Mouse (Mus musculus): ENCODE measurements around the gene Ddr1. TPM values are rescaled to one million over a fixed set of nuclear protein-coding genes. Genes with fewer than 3 reads are reported as not detected.

Gene Ddr1
- total RNA-seq, 2 experiments from 2014 or later: 40.1 to 44.1 TPM

- intact Hi-C loops (cut with DNase I): loop anchor here (1.0 to 5.0 kb wide), 3 partner anchors 19 to 89 kb away; no protein-coding TSS in a partner anchor
- peak; percentile 91 to 95 for DNase-seq
These were observed 21.1 kb upstream of the Ddr1 start for GRCm38 (mm10) chr17:35725286-35726232.

- intact Hi-C loops (cut with DNase I): no loop called here
- DNase-seq: no peak
These were observed 17.3 kb upstream of the Ddr1 start for GRCm38 (mm10) chr17:35721676-35722075.

GRCm38 (mm10) chr17:35720340-35720727 is 15.9 kb upstream of the Ddr1 start:
- intact Hi-C loops (cut with DNase I): no loop called here
- DNase-seq: peak; percentile 38 to 66

- intact Hi-C loops (cut with DNase I): no loop called here
- no peak for DNase-seq
These were observed 15.4 kb upstream of the Ddr1 start for GRCm38 (mm10) chr17:35719616-35720339.

- DNase-seq: no peak
- intact Hi-C loops (cut with DNase I): no loop called here
These were observed 12.7 kb upstream of the Ddr1 start for GRCm38 (mm10) chr17:35717080-35717479.

GRCm38 (mm10) chr17:35716114-35716513 is 11.7 kb upstream of the Ddr1 start:
- intact Hi-C loops (cut with DNase I): no loop called here
- no peak for DNase-seq

- DNase-seq: peak in 1 of 2 experiments; percentile 38
- intact Hi-C loops (cut with DNase I): no loop called here
These were observed 6.4 kb upstream of the Ddr1 start for GRCm38 (mm10) chr17:35710705-35711347.

- intact Hi-C loops (cut with DNase I): no loop called here
- no peak for DNase-seq
These were observed 4.2 kb upstream of the Ddr1 start for GRCm38 (mm10) chr17:35708611-35709010.

- intact Hi-C loops (cut with DNase I): loop anchor here (2.0 kb wide), 1 partner anchor 17 kb away; no protein-coding TSS in a partner anchor
- no peak for DNase-seq
These were observed 3.5 kb upstream of the Ddr1 start for GRCm38 (mm10) chr17:35707929-35708328.

- DNase-seq: peak; percentile 35 to 65
- intact Hi-C loops (cut with DNase I): loop anchor here (2.0 kb wide), 1 partner anchor 19 kb away; no protein-coding TSS in a partner anchor
These were observed 1.4 kb upstream of the Ddr1 start for GRCm38 (mm10) chr17:35705836-35706235.

GRCm38 (mm10) chr17:35703751-35704271 is 610 bp downstream of the Ddr1 start:
- intact Hi-C loops (cut with DNase I): no loop called here

GRCm38 (mm10) chr17:35703065-35703464 is 1.4 kb downstream of the Ddr1 start:
- intact Hi-C loops (cut with DNase I): no loop called here
- DNase-seq: no peak

More at GRCm38 (mm10) chr17:35703751-35704271, 610 bp downstream of the Ddr1 start:
- DNase-seq: no peak

GRCm38 (mm10) chr17:35702605-35703004 is 1.8 kb downstream of the Ddr1 start:
- intact Hi-C loops (cut with DNase I): no loop called here
- DNase-seq: no peak

- intact Hi-C loops (cut with DNase I): no loop called here
- peak; percentile 49 to 61 for DNase-seq
These were observed 2.4 kb downstream of the Ddr1 start for GRCm38 (mm10) chr17:35701978-35702461.

GRCm38 (mm10) chr17:35701203-35701977 is 3.0 kb downstream of the Ddr1 start:
- DNase-seq: peak; percentile 40 to 53
- intact Hi-C loops (cut with DNase I): no loop called here

- intact Hi-C loops (cut with DNase I): no loop called here
These were observed 4.0 kb downstream of the Ddr1 start for GRCm38 (mm10) chr17:35700371-35700961.

GRCm38 (mm10) chr17:35699919-35700318 is 4.5 kb downstream of the Ddr1 start:
- intact Hi-C loops (cut with DNase I): no loop called here
- DNase-seq: peak; percentile 72 to 84

More at GRCm38 (mm10) chr17:35700371-35700961, 4.0 kb downstream of the Ddr1 start:
- DNase-seq: peak; percentile 86 to 90

GRCm38 (mm10) chr17:35698501-35698883 is 5.9 kb downstream of the Ddr1 start:
- intact Hi-C loops (cut with DNase I): no loop called here
- DNase-seq: no peak

Data from heart, postnatal 14 days (tissue).